Mouse (Mus musculus) cerebellum, adult 2 months (tissue): ENCODE measurements around the gene Elp5.
A peak's percentile ranks its signal among the peaks of the same experiment; 100 is the strongest.

Source experiments
- CTCF ChIP-seq: fragments of 200-500 bp; IDR thresholded peaks from 2 replicates; pipeline ENCODE4 v1.5.1; 2011; ENCODE audit warnings: low read depth, mild to moderate bottlenecking, control low read depth, low read length, moderate library complexity, borderline replicate concordance; ENCODE audit not compliant: insufficient read depth
- POLR2A ChIP-seq: fragments of 200-500 bp; IDR thresholded peaks from 2 replicates; pipeline ENCODE4 v1.6.1; 2011; ENCODE audit warnings: low read length, control low read depth, borderline replicate concordance; ENCODE audit not compliant: insufficient read depth

DNA sequence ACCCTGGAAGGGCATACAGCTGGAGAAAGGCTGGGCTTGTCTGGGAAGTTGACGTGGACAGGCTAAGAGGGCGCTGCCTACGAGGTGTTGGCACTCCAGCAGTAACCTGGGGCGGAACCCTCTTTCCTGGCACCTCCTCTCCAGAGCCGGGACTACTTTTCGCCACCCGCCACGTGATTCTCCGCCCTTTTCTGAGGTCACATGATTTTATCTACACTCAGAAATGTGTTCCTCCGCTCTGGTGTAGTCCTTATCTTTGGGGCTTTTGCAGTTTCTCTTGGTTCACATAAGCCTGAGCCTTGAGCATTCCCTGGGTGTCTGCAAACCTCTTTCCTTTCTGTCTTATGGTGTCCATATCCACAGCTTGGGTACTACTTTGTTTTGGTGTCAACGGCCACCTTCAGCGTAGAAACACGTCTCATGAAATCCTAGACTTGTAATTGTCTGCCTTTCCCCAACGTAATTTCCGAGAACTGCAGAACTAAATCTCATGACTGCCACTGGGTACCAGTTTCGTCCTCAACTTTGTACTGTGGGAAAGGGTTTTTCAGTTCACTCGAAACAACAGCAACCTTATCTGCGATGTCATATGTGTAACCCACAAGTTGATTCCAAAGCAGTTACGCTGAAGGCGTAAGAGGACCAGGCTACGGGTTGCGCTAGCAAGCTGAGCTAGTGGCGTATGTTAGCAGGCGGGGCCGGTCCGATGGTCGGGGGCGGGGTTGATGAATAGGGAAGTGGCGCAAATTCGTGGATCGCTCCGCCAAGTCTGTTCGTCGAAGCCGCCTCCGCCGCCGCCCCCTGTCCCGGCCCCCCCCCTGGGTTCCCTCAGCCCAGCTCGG, 8.8 kb upstream of the Elp5 start, which contains the start of gene Gabarap:
- TF ChIP-seq CTCF (no peak), POLR2A (peak; percentile 56)
